Mouse (Mus musculus): ENCODE measurements around the gene Mcm3. TPM values are rescaled to one million over a fixed set of nuclear protein-coding genes. Genes with fewer than 3 reads are reported as not detected.

Gene Mcm3
- polyA plus RNA-seq, 1 experiment from 2014 or later, result 57.3 TPM

DNA sequence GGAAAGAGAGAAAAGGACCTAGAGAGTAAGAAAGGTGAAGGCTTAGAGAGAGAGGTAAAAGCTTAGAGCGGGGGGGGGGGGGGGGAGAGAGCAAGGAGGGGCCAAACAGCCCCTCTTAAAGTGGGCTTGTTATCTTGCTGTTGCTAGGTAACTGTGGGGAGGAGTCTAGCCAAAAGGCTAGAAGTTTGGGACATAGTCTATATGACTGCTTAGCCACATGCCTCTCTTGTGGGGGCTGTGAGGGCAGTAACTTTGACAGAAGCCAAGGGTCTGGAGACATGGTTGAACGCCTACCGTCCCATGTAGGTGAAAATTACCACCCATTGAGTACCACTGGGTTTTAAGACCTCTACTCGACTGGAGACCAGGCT, 13.0 kb upstream of the Mcm3 start:
- H3K27me3 ChIP-seq, result no peaks in the 10 kb centered on the region
- ATAC-seq, result no peak
- ChIA-PET POLR2A (no interaction called here), CTCF (no interaction called here)
- no peak for DNase-seq (ENCODE audit: low read depth, low spot score)
- in situ Hi-C loops (cut with MboI; ENCODE audit: low pct_unique_long_range_greater_than_20kb), result no loop called here
- no peak for TF ChIP-seq CTCF (IDR thresholded peaks at IDR 0.05)

DNA sequence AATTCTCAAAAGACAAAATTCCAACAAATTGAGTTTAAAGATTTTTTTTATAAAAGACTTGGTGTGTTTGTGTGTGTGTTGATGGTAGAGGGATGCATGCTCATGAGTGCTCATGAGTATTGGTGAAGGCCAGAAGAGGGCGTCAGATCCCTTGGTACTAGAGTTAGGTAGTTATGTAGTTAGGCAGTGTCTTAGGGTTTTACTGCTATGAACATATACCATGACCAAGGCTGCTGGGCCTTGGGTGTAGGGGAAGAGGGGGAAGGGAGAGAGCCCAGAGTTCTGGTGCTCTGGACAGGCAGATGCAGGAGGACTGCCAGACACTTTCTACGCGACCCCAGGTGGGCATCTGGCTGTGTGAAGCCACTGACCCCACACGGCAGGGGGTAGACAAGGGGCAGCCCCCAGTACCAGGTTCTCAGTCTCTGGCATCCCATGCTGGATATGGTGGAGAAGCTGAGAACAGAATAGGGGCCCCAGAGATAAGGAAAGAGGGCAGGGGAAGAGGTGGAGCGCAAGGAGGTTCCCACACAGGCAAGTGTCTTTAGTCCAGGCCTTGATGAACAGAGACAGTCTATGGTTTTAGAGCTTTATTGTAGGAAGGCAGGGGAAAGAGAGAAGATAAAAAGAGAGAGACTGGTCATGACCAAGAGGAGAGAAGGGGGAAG, 12.5 kb upstream of the Mcm3 start:
- ATAC-seq (no peak), DNase-seq (ENCODE audit: low read depth, low spot score) (no peak)
- H3K27me3 ChIP-seq, result no peaks in the 10 kb centered on the region
- POLR2A ChIA-PET, result no interaction called here
- no peak for TF ChIP-seq CTCF (IDR thresholded peaks at IDR 0.05)
- in situ Hi-C loops (cut with MboI; ENCODE audit: low pct_unique_long_range_greater_than_20kb), result no loop called here
- CTCF ChIA-PET, result no interaction called here

DNA sequence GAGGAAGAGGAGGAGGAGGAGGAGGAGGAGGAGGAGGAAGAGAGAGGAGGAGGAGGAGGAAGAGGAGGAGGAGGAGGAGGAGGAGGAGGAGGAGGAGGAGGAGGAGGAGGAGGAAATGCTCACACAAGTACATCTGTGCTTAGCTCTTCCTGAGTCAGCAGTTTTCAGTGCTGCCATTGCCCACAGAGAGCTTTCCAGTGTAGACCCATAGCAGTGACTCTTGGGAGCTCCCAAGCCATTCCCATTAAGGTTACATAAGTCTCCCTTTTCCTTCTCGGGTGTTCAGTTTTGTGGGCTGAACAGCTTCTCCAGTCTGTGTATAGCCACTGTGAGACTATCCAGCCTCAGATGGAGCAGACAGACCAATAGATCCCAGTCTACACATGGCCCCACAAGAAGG, 10.4 kb upstream of the Mcm3 start:
- in situ Hi-C loops (cut with MboI; ENCODE audit: low pct_unique_long_range_greater_than_20kb), result no loop called here
- CTCF ChIA-PET, result interaction anchor here (0.8 kb wide), 1 partner anchor 30 kb away, joined by 3 read pairs; no protein-coding TSS in a partner anchor

DNA sequence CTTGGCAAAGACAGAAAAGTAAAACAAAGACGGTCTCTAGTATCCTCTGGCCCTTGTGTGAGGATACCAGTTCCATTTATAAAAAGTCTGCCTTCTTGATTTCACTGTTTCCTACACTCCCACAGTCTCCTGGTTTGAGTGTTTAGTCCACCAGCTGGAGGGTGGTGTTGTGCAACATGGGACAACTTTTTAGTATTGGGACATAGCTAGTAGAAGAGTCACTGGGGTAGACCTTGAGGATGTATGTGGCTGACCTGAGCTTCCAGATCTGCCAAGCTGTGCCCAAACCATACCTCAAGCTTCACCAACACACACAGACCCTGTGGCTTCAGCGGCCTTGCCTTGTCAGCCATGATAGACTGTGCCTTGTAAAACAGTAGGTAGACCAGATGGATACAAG, 7.9 kb upstream of the Mcm3 start:
- ChIA-PET CTCF (no interaction called here), POLR2A (no interaction called here)
- ATAC-seq (no peak), DNase-seq (ENCODE audit: low read depth, low spot score) (no peak)
- in situ Hi-C loops (cut with MboI; ENCODE audit: low pct_unique_long_range_greater_than_20kb), result no loop called here
- H3K27me3 ChIP-seq, result no peaks in the 10 kb centered on the region
- TF ChIP-seq CTCF (IDR thresholded peaks at IDR 0.05), result no peak

More for the DNA sequence above, 10.4 kb upstream of the Mcm3 start:
- ATAC-seq (no peak), DNase-seq (ENCODE audit: low read depth, low spot score) (no peak)
- H3K27me3 ChIP-seq, result no peaks in the 10 kb centered on the region
- TF ChIP-seq CTCF (IDR thresholded peaks at IDR 0.05), result no peak
- POLR2A ChIA-PET, result no interaction called here

DNA sequence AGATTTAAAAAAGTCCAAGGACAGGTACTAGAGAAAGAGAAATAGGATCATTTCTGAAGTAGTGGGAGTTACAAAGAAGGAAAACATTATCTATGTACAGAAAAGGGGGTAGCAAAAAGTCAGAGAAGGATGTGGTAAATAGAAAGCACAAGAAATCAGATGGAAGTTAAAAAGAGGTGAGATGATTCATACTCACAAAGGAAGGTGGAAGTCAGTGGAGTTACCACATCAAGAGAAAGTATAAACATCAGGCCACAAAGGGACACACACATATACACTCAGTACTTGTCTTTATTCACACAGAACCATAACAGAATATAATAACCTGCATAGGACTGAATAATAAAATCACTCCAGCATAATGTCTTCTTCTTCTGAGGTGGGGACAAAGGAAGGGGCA, 4.9 kb upstream of the Mcm3 start:
- POLR2A ChIA-PET, result no interaction called here
- no peak for TF ChIP-seq CTCF (IDR thresholded peaks at IDR 0.05)

DNA sequence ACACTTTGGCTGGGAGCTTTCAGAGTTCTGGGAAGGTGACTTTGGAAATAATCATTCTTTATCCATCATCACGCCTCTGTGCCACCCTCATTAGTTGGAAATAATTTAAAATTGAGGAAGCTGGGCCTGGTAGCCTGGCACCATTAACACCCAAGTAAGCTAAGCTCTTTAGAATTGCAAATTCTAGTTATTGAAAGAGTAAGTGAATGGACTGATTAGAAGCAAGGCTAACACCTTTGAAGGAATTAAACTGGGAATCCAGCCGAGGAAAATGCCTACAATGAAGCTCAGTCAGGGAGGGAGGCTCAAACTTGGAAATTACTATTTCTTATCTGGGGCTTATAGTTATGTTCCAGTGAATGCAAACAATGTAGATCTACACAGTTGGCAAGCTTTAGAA, 3.8 kb upstream of the Mcm3 start:
- ChIA-PET POLR2A (no interaction called here), CTCF (interaction anchor here (1.1 kb wide), 1 partner anchor 27 kb away, joined by 3 read pairs; no protein-coding TSS in a partner anchor)
- in situ Hi-C loops (cut with MboI; ENCODE audit: low pct_unique_long_range_greater_than_20kb), result no loop called here
- ATAC-seq (no peak), DNase-seq (ENCODE audit: low read depth, low spot score) (no peak)
- no peak for TF ChIP-seq CTCF (IDR thresholded peaks at IDR 0.05)
- H3K27me3 ChIP-seq, result no peaks in the 10 kb centered on the region

More for the DNA sequence above, 4.9 kb upstream of the Mcm3 start:
- CTCF ChIA-PET, result no interaction called here
- in situ Hi-C loops (cut with MboI; ENCODE audit: low pct_unique_long_range_greater_than_20kb), result no loop called here
- DNase-seq (ENCODE audit: low read depth, low spot score), result no peak
- ATAC-seq, result no peak
- H3K27me3 ChIP-seq, result no peaks in the 10 kb centered on the region

DNA sequence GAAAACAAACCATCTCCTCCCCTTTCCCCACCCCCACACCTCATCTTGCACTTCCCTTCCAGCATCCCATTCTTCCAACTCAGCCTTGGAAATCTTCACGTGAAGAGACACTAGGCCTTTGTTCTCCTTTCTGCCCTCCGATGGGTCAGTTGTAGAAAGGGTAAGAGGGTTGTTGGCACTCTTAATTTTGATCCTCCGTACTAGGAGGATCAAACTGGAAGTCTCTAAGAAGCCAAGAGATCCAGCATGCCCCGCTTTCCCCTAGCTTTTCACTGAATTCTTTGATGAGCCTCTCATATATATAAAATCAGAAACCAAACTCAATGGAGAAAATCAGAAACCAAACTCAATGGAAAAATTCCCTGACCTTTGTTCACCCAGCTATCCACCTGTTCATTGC, 3.4 kb upstream of the Mcm3 start:
- in situ Hi-C loops (cut with MboI; ENCODE audit: low pct_unique_long_range_greater_than_20kb), result no loop called here
- ChIA-PET POLR2A (no interaction called here), CTCF (interaction anchor here (1.1 kb wide), 1 partner anchor 26 kb away, joined by 3 read pairs; no protein-coding TSS in a partner anchor)
- H3K27me3 ChIP-seq, result no peaks in the 10 kb centered on the region
- TF ChIP-seq CTCF (IDR thresholded peaks at IDR 0.05), result no peak
- DNase-seq (ENCODE audit: low read depth, low spot score) (no peak), ATAC-seq (no peak)

DNA sequence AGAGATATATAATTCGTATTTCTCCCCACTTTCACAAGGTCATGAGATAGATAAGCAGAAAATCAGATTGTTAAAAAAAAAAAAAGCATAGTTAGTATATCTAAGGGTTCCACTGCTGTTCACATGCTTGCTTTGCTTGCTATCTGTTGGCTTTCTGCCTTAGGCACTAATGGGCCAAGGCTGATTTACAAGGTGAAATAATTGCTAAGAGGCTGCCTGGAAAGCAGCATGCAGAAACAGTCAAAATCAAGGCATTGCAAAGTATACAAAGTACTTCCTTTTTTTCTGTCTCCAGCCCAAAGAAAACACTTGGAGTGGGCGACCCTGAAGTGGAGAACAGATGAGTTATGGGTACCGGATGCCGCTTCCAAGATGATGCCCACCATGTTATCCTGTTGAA, 847 bp upstream of the Mcm3 start:
- POLR2A ChIA-PET, result no interaction called here
- no peak for ATAC-seq
- H3K27me3 ChIP-seq, result no peaks in the 10 kb centered on the region
- in situ Hi-C loops (cut with MboI; ENCODE audit: low pct_unique_long_range_greater_than_20kb), result no loop called here
- no peak for TF ChIP-seq CTCF (IDR thresholded peaks at IDR 0.05)
- CTCF ChIA-PET, result no interaction called here
- no peak for DNase-seq (ENCODE audit: low read depth, low spot score)

DNA sequence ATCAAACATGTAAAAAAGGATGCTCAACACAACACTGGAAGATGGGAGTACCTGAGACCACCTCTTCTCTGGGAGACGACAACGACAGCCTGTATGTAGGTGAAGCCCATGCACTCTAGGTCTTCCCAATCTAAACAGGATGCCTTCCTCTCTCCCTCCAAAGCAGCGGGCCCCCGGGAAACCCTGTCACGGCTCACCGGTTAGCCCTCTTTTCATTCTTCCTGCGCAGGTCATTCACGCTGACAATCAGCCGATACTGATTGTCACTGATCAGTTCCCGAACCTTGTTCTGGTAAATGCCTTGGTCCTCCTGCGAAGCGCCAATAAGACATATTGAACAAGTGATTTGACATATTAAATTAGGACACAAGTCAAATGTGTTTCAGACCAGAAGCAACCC, 2.5 kb downstream of the Mcm3 start:
- POLR2A ChIA-PET, result interaction anchor here (0.6 kb wide), 1 partner anchor 83 kb away, joined by 3 read pairs; no protein-coding TSS in a partner anchor
- no peak for DNase-seq (ENCODE audit: low read depth, low spot score)
- no peak for TF ChIP-seq CTCF (IDR thresholded peaks at IDR 0.05)
- in situ Hi-C loops (cut with MboI; ENCODE audit: low pct_unique_long_range_greater_than_20kb), result no loop called here
- no peak for ATAC-seq
- H3K27me3 ChIP-seq, result no peaks in the 10 kb centered on the region
- CTCF ChIA-PET, result no interaction called here

DNA sequence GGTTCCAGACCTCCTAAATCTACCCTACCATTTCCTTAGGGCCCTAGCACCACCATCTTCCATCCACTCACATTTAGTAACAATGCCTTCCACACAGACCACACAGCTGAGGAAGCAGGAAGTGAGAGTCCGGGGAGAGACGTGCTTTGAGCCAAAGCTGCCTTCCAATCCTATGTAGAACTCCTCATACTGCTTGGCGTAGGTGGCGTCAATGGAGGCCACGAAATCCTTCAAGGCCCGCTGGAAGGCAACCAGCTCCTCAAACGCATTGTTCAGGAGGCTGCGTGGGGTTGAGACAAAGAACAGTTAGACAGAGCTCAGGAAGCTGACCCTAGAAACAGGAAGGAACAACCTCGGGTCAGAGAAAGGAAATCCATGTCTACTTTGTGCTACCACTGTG, 2.9 kb downstream of the Mcm3 start:
- no peak for TF ChIP-seq CTCF (IDR thresholded peaks at IDR 0.05)
- in situ Hi-C loops (cut with MboI; ENCODE audit: low pct_unique_long_range_greater_than_20kb), result no loop called here
- CTCF ChIA-PET, result no interaction called here
- DNase-seq (ENCODE audit: low read depth, low spot score) (no peak), ATAC-seq (no peak)
- POLR2A ChIA-PET, result interaction anchor here (0.6 kb wide), 1 partner anchor 83 kb away, joined by 3 read pairs; no protein-coding TSS in a partner anchor
- no peaks in the 10 kb centered on the region for H3K27me3 ChIP-seq

DNA sequence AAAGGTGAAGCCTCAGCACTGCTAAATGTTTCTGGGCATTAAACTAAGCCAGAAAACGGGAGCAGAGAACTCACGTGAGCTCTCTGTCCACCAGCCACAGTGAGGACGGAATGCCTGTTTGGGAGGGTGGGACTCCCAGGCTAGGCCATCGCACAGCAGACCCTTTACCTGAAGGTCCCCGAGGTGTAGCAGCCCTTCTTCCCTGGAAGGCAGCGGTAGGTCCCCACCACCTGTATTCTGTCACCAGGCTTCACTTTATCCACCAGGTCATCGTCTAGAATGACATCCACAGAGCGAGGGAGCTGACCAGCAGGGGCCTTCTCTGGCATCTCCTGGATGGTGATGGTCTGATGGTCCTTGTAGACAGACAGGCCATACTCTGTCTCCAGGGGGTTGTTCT, 5.6 kb downstream of the Mcm3 start:
- no peak for DNase-seq (ENCODE audit: low read depth, low spot score)
- ATAC-seq, result no peak
- POLR2A ChIA-PET, result interaction anchor here (1.3 to 1.4 kb wide), 2 partner anchors 12 to 21 kb away, joined by 3 to 4 read pairs; no protein-coding TSS in a partner anchor
- no peaks in the 10 kb centered on the region for H3K27me3 ChIP-seq
- in situ Hi-C loops (cut with MboI; ENCODE audit: low pct_unique_long_range_greater_than_20kb), result no loop called here
- no peak for TF ChIP-seq CTCF (IDR thresholded peaks at IDR 0.05)
- CTCF ChIA-PET, result interaction anchor here (1.5 kb wide), 1 partner anchor 202 kb away, joined by 3 read pairs; no protein-coding TSS in a partner anchor

DNA sequence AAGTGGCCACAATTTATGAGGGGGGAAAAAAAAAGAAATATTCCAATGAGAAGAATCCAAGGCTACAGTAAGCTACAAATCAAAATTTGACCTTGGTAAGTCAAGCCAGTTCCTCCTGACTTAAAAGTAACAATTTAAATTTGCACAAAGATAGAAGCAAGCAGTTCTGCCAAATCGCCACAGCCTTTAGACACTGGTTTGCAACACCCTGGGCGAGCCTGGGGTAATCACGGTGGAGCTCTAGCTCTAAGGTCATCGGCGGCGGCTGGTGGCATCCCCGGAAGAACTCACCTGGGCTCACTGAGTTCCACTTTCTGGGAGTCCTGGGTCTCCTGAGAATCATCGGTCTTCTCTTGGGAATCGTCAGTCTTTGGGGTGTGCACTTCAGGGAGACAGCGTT, 15.6 kb downstream of the Mcm3 start:
- ATAC-seq, result no peak
- in situ Hi-C loops (cut with MboI; ENCODE audit: low pct_unique_long_range_greater_than_20kb), result loop anchor here (5.0 kb wide), 1 partner anchor 102 kb away; no protein-coding TSS in a partner anchor

More for the DNA sequence above, 15.6 kb downstream of the Mcm3 start:
- ChIA-PET POLR2A (no interaction called here), CTCF (interaction anchor here (1.9 kb wide), 1 partner anchor 105 kb away, joined by 5 read pairs; no protein-coding TSS in a partner anchor)
- no peak for TF ChIP-seq CTCF (IDR thresholded peaks at IDR 0.05)
- DNase-seq (ENCODE audit: low read depth, low spot score), result no peak
- no peaks in the 10 kb centered on the region for H3K27me3 ChIP-seq

All from Patski (cell line).